In genomic region chr11:120990126-120990781, GRCm38 (mm10) we compare ENCODE assay signal across 8 mouse cellular contexts. TPM values are rescaled to one million over a fixed set of nuclear protein-coding genes. Genes with fewer than 3 reads are reported as not detected.
DNase-seq lines count a peak whose midpoint lies in the region; ATAC-seq and TF ChIP-seq lines count a peak whose summit lies in the region.

No protein-coding gene starts in this region.

- WGBS in embryonic facial prominence, embryonic 12.5 days: 1% methylated on average over 26 of the region's 35 CpGs
- 2% methylated on average over 26 of the region's 35 CpGs for WGBS in heart, embryonic 13.5 days
- WGBS in macrophage (ENCODE audit: missing documents): 2% methylated on average over 8 of the region's 35 CpGs
- 3% methylated on average over 26 of the region's 35 CpGs for WGBS in spleen, adult 2 months

- H3K4me1 ChIP-seq in ES-Bruce4 (ENCODE audit: control insufficient read depth, insufficient read depth, low read length): peaks cover 3% of the 10 kb centered on the region
- H3K4me1 ChIP-seq in embryonic facial prominence, embryonic 12.5 days: peaks cover 30% of the 10 kb centered on the region
- H3K4me1 ChIP-seq in heart, embryonic 13.5 days: peaks cover 72% of the 10 kb centered on the region
- peaks cover 9% of the 10 kb centered on the region for H3K4me1 ChIP-seq in spleen, adult 2 months (ENCODE audit: control insufficient read depth, insufficient read depth, insufficient read length)

- TF ChIP-seq POLR2A in ES-Bruce4 (IDR thresholded peaks at IDR 0.05; ENCODE audit: insufficient read depth, low read length): no peak
- no peak for TF ChIP-seq POLR2A in spleen, adult 2 months (IDR thresholded peaks at IDR 0.05; ENCODE audit: low read depth, low read length)

- peaks cover 62% of the 10 kb centered on the region for H3K79me2 ChIP-seq in macrophage (ENCODE audit: inconsistent target)

- TF ChIP-seq CTCF in ES-Bruce4 (IDR thresholded peaks at IDR 0.05; ENCODE audit: low read depth, low read length): no peak
- no peak for TF ChIP-seq CTCF in spleen, adult 2 months (IDR thresholded peaks at IDR 0.05; ENCODE audit: extremely low read depth, insufficient read depth, insufficient read length, insufficient replicate concordance)

- H3K9me3 ChIP-seq in ES-Bruce4 (replicated peaks; ENCODE audit: control insufficient read depth, insufficient read depth, low read length, poor library complexity, severe bottlenecking): no peaks in the 10 kb centered on the region
- H3K9me3 ChIP-seq in embryonic facial prominence, embryonic 12.5 days: no peaks in the 10 kb centered on the region
- no peaks in the 10 kb centered on the region for H3K9me3 ChIP-seq in heart, embryonic 13.5 days

- ATAC-seq in embryonic facial prominence, embryonic 12.5 days (ENCODE audit: insufficient number of reproducible peaks, insufficient read depth, low FRiP score, low TSS enrichment): 0 out of 2 replicates have a peak, but pooled peaks have one; percentile 35
- ATAC-seq in heart, embryonic 13.5 days (ENCODE audit: extremely low read depth, insufficient number of reproducible peaks, low FRiP score, low TSS enrichment): peak; percentile 64

- no peak for TF ChIP-seq EP300 in ES-Bruce4 (IDR thresholded peaks at IDR 0.05; ENCODE audit: insufficient read depth, low read depth, low read length)

- H3K4me2 ChIP-seq in embryonic facial prominence, embryonic 12.5 days (replicated peaks): peak overlapping the region; percentile 95
- peak overlapping the region; percentile 96 for H3K4me2 ChIP-seq in heart, embryonic 13.5 days

- peak overlapping the region; percentile 100 for H3K9ac ChIP-seq in ES-Bruce4 (ENCODE audit: low read depth, poor library complexity, severe bottlenecking)
- H3K9ac ChIP-seq in embryonic facial prominence, embryonic 12.5 days: peak overlapping the region; percentile 100
- H3K9ac ChIP-seq in heart, embryonic 13.5 days: peak overlapping the region; percentile 100

- H3K27ac ChIP-seq in ES-Bruce4 (ENCODE audit: insufficient read depth, low read length) (no peak overlapping the region), macrophage (no peak overlapping the region)
- peak overlapping the region; percentile 95 for H3K27ac ChIP-seq in embryonic facial prominence, embryonic 12.5 days
- H3K27ac ChIP-seq in heart, embryonic 13.5 days (replicated peaks): peak overlapping the region; percentile 98
- H3K27ac ChIP-seq in spleen, adult 2 months (ENCODE audit: insufficient read depth, low read length): peak overlapping the region; percentile 95

- no peaks in the 10 kb centered on the region for H3K27me3 ChIP-seq in ES-Bruce4 (ENCODE audit: control insufficient read depth, insufficient read depth, low read length, poor library complexity, severe bottlenecking)
- no peaks in the 10 kb centered on the region for H3K27me3 ChIP-seq in embryonic facial prominence, embryonic 12.5 days
- H3K27me3 ChIP-seq in heart, embryonic 13.5 days (replicated peaks): no peaks in the 10 kb centered on the region
- no peaks in the 10 kb centered on the region for H3K27me3 ChIP-seq in spleen, adult 2 months (ENCODE audit: control insufficient read depth, insufficient read depth, low read length)

- H3K4me3 ChIP-seq in ES-Bruce4 (ENCODE audit: low read depth, low read length) (peak overlapping the region; percentile 100), macrophage (ENCODE audit: inconsistent target) (peak overlapping the region; percentile 47)
- peak overlapping the region; percentile 99 for H3K4me3 ChIP-seq in embryonic facial prominence, embryonic 12.5 days
- peak overlapping the region; percentile 99 for H3K4me3 ChIP-seq in heart, embryonic 13.5 days
- H3K4me3 ChIP-seq in spleen, adult 2 months (ENCODE audit: extremely low read depth, insufficient read depth, insufficient read length): peak overlapping the region; percentile 98

- peak; percentile 51 to 53 for DNase-seq in adrenal gland, adult 18-20 months (ENCODE audit: low spot score in 2 of 2)
- peak; percentile 80 for DNase-seq in kidney, postnatal 10 days
- DNase-seq in spleen, adult 2 months (ENCODE audit: low read depth in 1 of 2, low spot score in 2 of 2): peak in 1 of 2 experiments; percentile 37
- DNase-seq in right cerebral cortex, postnatal 25 days: no peak

- peaks cover 8% of the 10 kb centered on the region for H3K36me3 ChIP-seq in ES-Bruce4 (ENCODE audit: control insufficient read depth, insufficient read depth, low read length, poor library complexity, severe bottlenecking)
- peaks cover 13% of the 10 kb centered on the region; the same call in 1 of the 2 replicates for H3K36me3 ChIP-seq in embryonic facial prominence, embryonic 12.5 days
- H3K36me3 ChIP-seq in heart, embryonic 13.5 days: peaks cover 23% of the 10 kb centered on the region
- H3K36me3 ChIP-seq in macrophage (ENCODE audit: inconsistent target): peaks cover 10% of the 10 kb centered on the region; the same call in 1 of the 2 replicates
- H3K36me3 ChIP-seq in spleen, adult 2 months (ENCODE audit: control insufficient read depth, insufficient read depth, low read length): peaks cover 7% of the 10 kb centered on the region

RNA-seq across cellular contexts. Expression of gene Csnk1d, which starts 0.9 kb away (rescaled TPM):
- 99.3 and 109 TPM in 2 replicates for polyA plus RNA-seq in ES-Bruce4 (2011; ENCODE audit: insufficient read depth, insufficient read length, low read depth, missing spikeins)
- total RNA-seq in adrenal gland, adult 18-20 months (2021): 100 to 1,000 TPM; 108 to 127 TPM
- polyA plus RNA-seq in embryonic facial prominence, embryonic 12.5 days (2016; fragmentation: Nextera tagmentation; extraction: Ambion mirVana): 159 and 160 TPM in 2 replicates
- polyA plus RNA-seq in heart, embryonic 13.5 days (2015; fragmentation: Nextera tagmentation; extraction: Ambion mirVana): 71.4 and 71.5 TPM in 2 replicates
- 100 to 1,000 TPM; 103 to 175 (median 134) TPM for total RNA-seq in macrophage (2018; cell fraction: chromatin; rRNA removed)
- total RNA-seq in macrophage (2018; cell fraction: cytosol; rRNA removed): 10 to 100 TPM; 68.5 to 95.3 (median 81.8) TPM
- total RNA-seq in macrophage (2018; cell fraction: nucleus; rRNA removed): 100 to 1,000 TPM in 18 of 26 experiments, 10 to 100 TPM in 8; 84.5 to 147 (median 104) TPM
- polyA plus RNA-seq in macrophage (2018): 77.7 to 122 TPM (median 77.9 TPM) in 3 replicates
- 48.6 and 49.2 TPM in 2 replicates for polyA plus RNA-seq in spleen, adult 2 months (2012; rRNA removed)

RNA-seq across cellular contexts. Expression of gene Slc16a3, which starts 42.0 kb away (rescaled TPM):
- polyA plus RNA-seq in ES-Bruce4 (2011; ENCODE audit: insufficient read depth, insufficient read length, low read depth, missing spikeins) (80.9 and 84.3 TPM in 2 replicates), macrophage (2018) (5.7 to 18.5 TPM (median 14.2 TPM) in 3 replicates)
- total RNA-seq in adrenal gland, adult 18-20 months (2021): 1 to 10 TPM; 1.3 to 4.4 TPM
- 46.2 and 46.9 TPM in 2 replicates for polyA plus RNA-seq in embryonic facial prominence, embryonic 12.5 days (2016; fragmentation: Nextera tagmentation; extraction: Ambion mirVana)
- polyA plus RNA-seq in heart, embryonic 13.5 days (2015; fragmentation: Nextera tagmentation; extraction: Ambion mirVana): 224 and 258 TPM in 2 replicates
- 10 to 100 TPM in 16 of 26 experiments, 1 to 10 TPM in 10; 3.5 to 51.9 (median 13.5) TPM for total RNA-seq in macrophage (2018; cell fraction: chromatin; rRNA removed)
- 10 to 100 TPM in 19 of 26 experiments, 1 to 10 TPM in 7; 7.0 to 23.7 (median 14.7) TPM for total RNA-seq in macrophage (2018; cell fraction: cytosol; rRNA removed)
- total RNA-seq in macrophage (2018; cell fraction: nucleus; rRNA removed): 10 to 100 TPM in 25 of 26 experiments, 1 to 10 TPM in 1; 8.3 to 45.2 (median 18.7) TPM
- polyA plus RNA-seq in spleen, adult 2 months (2012; rRNA removed): 16.1 and 23.1 TPM in 2 replicates

RNA-seq across cellular contexts. Expression of gene Cd7, which starts 49.0 kb away (rescaled TPM):
- polyA plus RNA-seq in ES-Bruce4 (2011; ENCODE audit: insufficient read depth, insufficient read length, low read depth, missing spikeins) (not detected in 2 replicates), macrophage (2018) (0.59 to 2.0 TPM in 2 of 3 replicates, not detected in the other)
- total RNA-seq in adrenal gland, adult 18-20 months (2021): 1 to 10 TPM in 1 of 2 experiments, under 1 TPM in 1; 0.43 to 1.3 TPM
- polyA plus RNA-seq in embryonic facial prominence, embryonic 12.5 days (2016; fragmentation: Nextera tagmentation; extraction: Ambion mirVana): 0.32 and 0.38 TPM in 2 replicates
- polyA plus RNA-seq in heart, embryonic 13.5 days (2015; fragmentation: Nextera tagmentation; extraction: Ambion mirVana): 0.22 and 0.29 TPM in 2 replicates
- total RNA-seq in macrophage (2018; cell fraction: chromatin; rRNA removed): not detected
- total RNA-seq in macrophage (2018; cell fraction: cytosol; rRNA removed): 1 to 10 TPM in 3 of 26 experiments, under 1 TPM in 21, not detected in 2; 0.14 to 2.3 (median 0.50) TPM
- total RNA-seq in macrophage (2018; cell fraction: nucleus; rRNA removed): under 1 TPM in 1 of 26 experiments, not detected in 25; 0.74 TPM
- polyA plus RNA-seq in spleen, adult 2 months (2012; rRNA removed): 63.0 and 79.5 TPM in 2 replicates

RNA-seq across cellular contexts. Expression of gene Ccdc57, which starts 57.6 kb away (rescaled TPM):
- polyA plus RNA-seq in ES-Bruce4 (2011; ENCODE audit: insufficient read depth, insufficient read length, low read depth, missing spikeins): 3.4 and 3.8 TPM in 2 replicates
- total RNA-seq in adrenal gland, adult 18-20 months (2021): 10 to 100 TPM; 12.8 to 21.3 TPM
- 7.2 and 7.5 TPM in 2 replicates for polyA plus RNA-seq in embryonic facial prominence, embryonic 12.5 days (2016; fragmentation: Nextera tagmentation; extraction: Ambion mirVana)
- 3.1 and 3.7 TPM in 2 replicates for polyA plus RNA-seq in heart, embryonic 13.5 days (2015; fragmentation: Nextera tagmentation; extraction: Ambion mirVana)
- 10 to 100 TPM in 22 of 26 experiments, 1 to 10 TPM in 4; 4.9 to 30.4 (median 18.1) TPM for total RNA-seq in macrophage (2018; cell fraction: chromatin; rRNA removed)
- 1 to 10 TPM in 25 of 26 experiments, under 1 TPM in 1; 0.86 to 2.5 (median 1.6) TPM for total RNA-seq in macrophage (2018; cell fraction: cytosol; rRNA removed)
- total RNA-seq in macrophage (2018; cell fraction: nucleus; rRNA removed): 10 to 100 TPM in 11 of 26 experiments, 1 to 10 TPM in 15; 2.1 to 20.2 (median 8.7) TPM
- polyA plus RNA-seq in macrophage (2018): 1.4 to 3.2 TPM (median 1.7 TPM) in 3 replicates
- 0.47 and 0.78 TPM in 2 replicates for polyA plus RNA-seq in spleen, adult 2 months (2012; rRNA removed)

Comparison
In these comparisons a context has a peak if more than half of its experiments do, and no peak if none do; other contexts are left out.
1. H3K27ac ChIP-seq: peak in embryonic facial prominence, embryonic 12.5 days (single experiment), heart, embryonic 13.5 days (single experiment) and spleen, adult 2 months (single experiment); none in ES-Bruce4 (single experiment) and macrophage (single experiment).
2. H3K4me3 ChIP-seq: peak in every context shown above with its lines; median percentile 100 in ES-Bruce4; 99 in embryonic facial prominence, embryonic 12.5 days; 99 in heart, embryonic 13.5 days; 98 in spleen, adult 2 months; 47 in macrophage.
3. RNA of gene Cd7, which starts 49.0 kb away (polyA plus RNA-seq): 63.0 to 79.5 TPM in spleen, adult 2 months; 0.59 to 2.0 TPM in macrophage, not detected in ES-Bruce4, 0.32 to 0.38 TPM in embryonic facial prominence, embryonic 12.5 days and 0.22 to 0.29 TPM in heart, embryonic 13.5 days; every median in the first group is over 10 times any median in the second.
4. Peak in every context shown above with its lines, with median percentiles within 50 percentile points of each other: H3K9ac ChIP-seq.